Mouse (Mus musculus) myocyte (in vitro differentiated cells): ENCODE data around the gene Actb. TPM values are rescaled to one million over a fixed set of nuclear protein-coding genes. Genes with fewer than 3 reads are reported as not detected.

Experiments used
- H3K27me3 ChIP-seq: one replicate; pipeline ENCODE4 v1.6.1; 2011; ENCODE audit not compliant: control insufficient read depth, insufficient read depth, insufficient read length
- H3K36me3 ChIP-seq: one replicate; pipeline ENCODE4 v1.6.1; 2011; ENCODE audit not compliant: control insufficient read depth, insufficient read depth
- H3K4me2 ChIP-seq: one replicate; pipeline ENCODE4 v1.6.1; 2011; ENCODE audit warnings: low read depth, control low read depth
- H3K4me3 ChIP-seq: one replicate; pipeline ENCODE4 v1.5.1; 2011; ENCODE audit warnings: mild to moderate bottlenecking, control low read depth, moderate library complexity
- H3K79me2 ChIP-seq: one replicate; pipeline ENCODE4 v1.6.1; 2011; ENCODE audit not compliant: control insufficient read depth, insufficient read depth
- H3ac ChIP-seq: one replicate; pipeline ENCODE4 v1.6.1; 2011; ENCODE audit not compliant: control insufficient read depth, insufficient read length
- CEBPB ChIP-seq: IDR thresholded peaks from 2 replicates; pipeline ENCODE4 v1.6.1; 2011; ENCODE audit warnings: mild to moderate bottlenecking, moderate library complexity; ENCODE audit not compliant: poor library complexity, insufficient read depth, severe bottlenecking
- E2F4 ChIP-seq: IDR thresholded peaks from one replicate; pipeline ENCODE4 v1.6.1; 2011; ENCODE audit warnings: mild to moderate bottlenecking, control low read depth, moderate library complexity; ENCODE audit not compliant: insufficient read depth
- MAX ChIP-seq: IDR thresholded peaks from one replicate; pipeline ENCODE4 v1.6.1; 2011; ENCODE audit warnings: low read depth, mild to moderate bottlenecking, control low read depth
- MYOD1 ChIP-seq, 3 experiments: IDR thresholded peaks; one replicate each; pipeline ENCODE4 v1.6.1; 2011; ENCODE audit warnings: control low read depth in 2 of 3, low read depth in 2 of 3, mild to moderate bottlenecking in 2 of 3, moderate library complexity in 1 of 3; ENCODE audit not compliant: insufficient read length in 2 of 3, control insufficient read depth in 1 of 3
- MYOG ChIP-seq, 3 experiments: IDR thresholded peaks; one replicate each; pipeline ENCODE4 v1.6.1; 2011; ENCODE audit warnings: control low read depth in 2 of 3, low read depth in 2 of 3, mild to moderate bottlenecking in 2 of 3; ENCODE audit not compliant: insufficient read length in 2 of 3, control insufficient read depth in 1 of 3, insufficient read depth in 1 of 3
- POLR2A ChIP-seq: IDR thresholded peaks from one replicate; pipeline ENCODE4 v1.6.1; 2011; ENCODE audit warnings: low read depth, mild to moderate bottlenecking, control low read depth, moderate library complexity; ENCODE audit not compliant: insufficient read length
- POLR2AphosphoS2 ChIP-seq: IDR thresholded peaks from one replicate; pipeline ENCODE4 v1.6.1; 2011; ENCODE audit warnings: low read depth, control low read depth; ENCODE audit not compliant: insufficient read length
- REST ChIP-seq: IDR thresholded peaks from one replicate; pipeline ENCODE4 v1.6.1; 2011; ENCODE audit warnings: mild to moderate bottlenecking, control low read depth, moderate library complexity; ENCODE audit not compliant: insufficient read depth, insufficient read length
- SRF ChIP-seq: IDR thresholded peaks from one replicate; pipeline ENCODE4 v1.6.1; 2011; ENCODE audit warnings: low read depth; ENCODE audit not compliant: control insufficient read depth, insufficient read length
- TCF12 ChIP-seq: IDR thresholded peaks from one replicate; pipeline ENCODE4 v1.6.1; 2011; ENCODE audit warnings: mild to moderate bottlenecking, control low read depth; ENCODE audit not compliant: poor library complexity, insufficient read depth, severe bottlenecking
- TCF3 ChIP-seq: IDR thresholded peaks from one replicate; pipeline ENCODE4 v1.6.1; 2011; ENCODE audit warnings: low read depth, control low read depth; ENCODE audit not compliant: insufficient read length
- USF1 ChIP-seq: IDR thresholded peaks from one replicate; pipeline ENCODE4 v1.6.1; 2011; ENCODE audit warnings: low read depth, mild to moderate bottlenecking, control low read depth, moderate library complexity
- polyA plus RNA-seq: library from polyadenylated mRNA; unstranded; fragments of >200 nt; fragmentation: generic; extraction: Trizol; gene quantifications from one replicate; pipeline ENCODE4 v1.2.1, GENCODE M21; 2012; ENCODE audit warnings: missing spikeins

Actb gene
- polyA plus RNA-seq, 1 experiment, result 2,198 TPM

- no peaks in the 10 kb centered on the region for H3K27me3 ChIP-seq
- H3ac ChIP-seq, result no peak overlapping the region
- no peak overlapping the region for H3K4me2 ChIP-seq
- H3K36me3 ChIP-seq, result peaks cover 41% of the 10 kb centered on the region
- peaks cover 17% of the 10 kb centered on the region for H3K79me2 ChIP-seq
- TF ChIP-seq POLR2AphosphoS2, result peak; percentile 89
- TF ChIP-seq E2F4, result no peak
- H3K4me3 ChIP-seq, result no peak overlapping the region
Measured at GRCm38 (mm10) chr5:142899932-142900533, 6.5 kb downstream of the Actb start.

GRCm38 (mm10) chr5:142899057-142899601 lies 7.4 kb downstream of the Actb start:
- Histone ChIP-seq H3K4me2 (no peak overlapping the region), H3K4me3 (no peak overlapping the region), H3K27me3 (no peaks in the 10 kb centered on the region), H3K79me2 (peaks cover 15% of the 10 kb centered on the region), H3ac (no peak overlapping the region), H3K36me3 (peaks cover 32% of the 10 kb centered on the region)
- peak in 1 of 3 experiments; percentile 32 for TF ChIP-seq MYOD1 (IDR thresholded peaks at IDR 0.05; ENCODE audit: control insufficient read depth in 1 of 3, insufficient read length in 2 of 3, low read depth in 2 of 3)
- peak; percentile 85 for TF ChIP-seq POLR2AphosphoS2
- no peak for TF ChIP-seq MYOG (IDR thresholded peaks at IDR 0.05; ENCODE audit: control insufficient read depth in 1 of 3, insufficient read depth in 1 of 3, insufficient read length in 2 of 3, low read depth in 2 of 3)
- peak; percentile 44 for TF ChIP-seq POLR2A

GRCm38 (mm10) chr5:142898316-142898715 lies 8.2 kb downstream of the Actb start:
- H3K79me2 ChIP-seq, result peaks cover 16% of the 10 kb centered on the region
- no peak overlapping the region for H3ac ChIP-seq
- TF ChIP-seq SRF, result no peak
- no peak for TF ChIP-seq E2F4
- H3K4me3 ChIP-seq, result no peak overlapping the region
- no peaks in the 10 kb centered on the region for H3K27me3 ChIP-seq
- peaks cover 25% of the 10 kb centered on the region for H3K36me3 ChIP-seq
- no peak overlapping the region for H3K4me2 ChIP-seq

GRCm38 (mm10) chr5:142897568-142898248 lies 8.8 kb downstream of the Actb start:
- TF ChIP-seq MAX, result no peak
- no peak for TF ChIP-seq REST
- TF ChIP-seq SRF, result no peak
- TF ChIP-seq USF1, result no peak
- TF ChIP-seq CEBPB, result no peak
- TF ChIP-seq TCF3, result no peak
- no peak for TF ChIP-seq MYOD1 (IDR thresholded peaks at IDR 0.05; ENCODE audit: control insufficient read depth in 1 of 3, insufficient read length in 2 of 3, low read depth in 2 of 3)
- TF ChIP-seq TCF12, result no peak
- no peak for TF ChIP-seq MYOG (IDR thresholded peaks at IDR 0.05; ENCODE audit: control insufficient read depth in 1 of 3, insufficient read depth in 1 of 3, insufficient read length in 2 of 3, low read depth in 2 of 3)
- TF ChIP-seq POLR2AphosphoS2, result no peak
- no peak for TF ChIP-seq E2F4
- H3K27me3 ChIP-seq, result no peaks in the 10 kb centered on the region
- peaks cover 20% of the 10 kb centered on the region for H3K79me2 ChIP-seq
- H3K4me3 ChIP-seq, result no peak overlapping the region
- no peak overlapping the region for H3ac ChIP-seq
- no peak overlapping the region for H3K4me2 ChIP-seq
- H3K36me3 ChIP-seq, result peaks cover 20% of the 10 kb centered on the region

- TF ChIP-seq SRF, result no peak
- TF ChIP-seq CEBPB, result no peak
- TF ChIP-seq USF1, result no peak
- no peak for TF ChIP-seq MYOD1 (IDR thresholded peaks at IDR 0.05; ENCODE audit: control insufficient read depth in 1 of 3, insufficient read length in 2 of 3, low read depth in 2 of 3)
- no peak for TF ChIP-seq POLR2AphosphoS2
- no peak for TF ChIP-seq TCF12
- TF ChIP-seq MYOG (IDR thresholded peaks at IDR 0.05; ENCODE audit: control insufficient read depth in 1 of 3, insufficient read depth in 1 of 3, insufficient read length in 2 of 3, low read depth in 2 of 3), result no peak
- TF ChIP-seq REST, result no peak
- no peak for TF ChIP-seq POLR2A
- TF ChIP-seq E2F4, result no peak
- no peak for TF ChIP-seq MAX
- TF ChIP-seq TCF3, result no peak
Measured at GRCm38 (mm10) chr5:142896713-142897112, 9.8 kb downstream of the Actb start.

More at GRCm38 (mm10) chr5:142896713-142897112, 9.8 kb downstream of the Actb start:
- H3K36me3 ChIP-seq, result peaks cover 10% of the 10 kb centered on the region
- H3K27me3 ChIP-seq, result no peaks in the 10 kb centered on the region
- H3K4me2 ChIP-seq, result no peak overlapping the region
- peaks cover 20% of the 10 kb centered on the region for H3K79me2 ChIP-seq
- no peak overlapping the region for H3ac ChIP-seq
- H3K4me3 ChIP-seq, result no peak overlapping the region
